Mouse (Mus musculus): ENCODE measurements around the gene Lzic.

The Lzic gene

DNA sequence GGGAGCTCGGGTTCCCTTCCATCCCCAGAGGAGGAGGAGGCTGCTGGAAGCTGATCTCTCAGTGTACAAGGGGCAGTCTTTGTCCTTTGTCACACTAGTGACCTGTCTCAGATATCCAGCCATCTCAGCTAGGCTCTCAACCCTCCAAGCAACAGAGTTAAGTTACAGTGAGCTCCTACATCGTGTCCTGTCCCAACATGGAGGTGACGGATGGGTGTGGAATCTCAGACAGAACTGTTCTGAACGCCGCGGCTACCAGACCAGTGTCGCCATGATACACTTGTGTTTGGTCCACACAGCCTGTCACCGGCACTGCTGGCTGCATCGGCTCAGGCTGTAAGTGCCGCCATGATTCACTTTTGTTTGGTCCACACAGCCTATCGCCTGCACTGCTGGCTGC lies 8.0 kb upstream of the Lzic start, which contains the start of gene Tmem274:
TSS of gene Tmem274 (plus strand) at position 301 of the 400 bp plus-strand sequence.
- no peak for DNase-seq (ENCODE audit: low read depth in 2 of 2, low spot score in 2 of 2)

- no peak for DNase-seq (ENCODE audit: low read depth in 2 of 2, low spot score in 2 of 2)
Measured at GRCm38 (mm10) chr4:149484566-149484965, 463 bp upstream of the Lzic start.

- DNase-seq (ENCODE audit: low read depth in 2 of 2, low spot score in 2 of 2) = peak in 1 of 2 experiments; percentile 30
Measured at GRCm38 (mm10) chr4:149485825-149486206, 787 bp downstream of the Lzic start.

- no peak for DNase-seq (ENCODE audit: low read depth in 2 of 2, low spot score in 2 of 2)
Measured at GRCm38 (mm10) chr4:149487729-149488128, 2.7 kb downstream of the Lzic start.

DNA sequence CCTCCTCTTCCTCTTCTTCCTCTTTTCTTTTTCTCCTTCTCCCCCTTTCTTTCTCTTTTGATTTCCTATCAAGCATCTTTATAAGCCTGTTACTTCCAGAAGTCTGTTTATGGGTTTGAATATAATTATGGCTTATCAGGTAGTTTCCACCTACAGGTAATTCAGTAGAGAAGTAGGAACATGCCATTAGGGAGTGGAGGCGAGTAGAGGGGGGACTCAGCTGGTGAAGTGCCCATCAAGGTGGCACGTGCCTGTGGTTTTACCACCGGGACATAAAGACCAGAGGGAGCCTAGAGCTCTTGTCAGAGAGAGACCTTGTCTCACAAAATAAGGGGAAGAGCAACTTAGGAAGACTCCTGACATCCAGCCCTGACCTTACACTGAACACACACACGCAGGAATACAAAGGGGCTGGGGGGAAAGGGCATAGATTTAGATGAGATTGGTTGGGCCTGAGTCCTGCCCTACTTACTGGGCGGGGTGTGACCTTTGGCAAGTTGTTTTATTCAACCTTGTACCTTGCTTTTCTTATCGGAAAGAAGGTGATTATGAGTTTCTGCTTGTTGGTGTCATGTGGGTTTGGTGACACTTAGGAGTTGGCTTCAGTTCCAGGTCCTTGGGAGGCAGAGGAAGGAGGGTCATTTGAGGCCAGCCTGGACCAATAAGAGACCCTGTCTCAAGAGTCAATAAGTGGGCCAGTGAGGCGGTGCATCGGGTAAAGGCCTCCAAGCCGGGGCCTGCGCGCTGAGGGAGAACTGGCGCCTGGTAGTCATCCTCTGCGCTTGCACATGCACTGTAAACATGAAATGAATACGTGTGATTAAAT lies 4.6 kb downstream of the Lzic start:
- no peak for DNase-seq (ENCODE audit: low read depth in 2 of 2, low spot score in 2 of 2)

GRCm38 (mm10) chr4:149491151-149491550 lies 6.1 kb downstream of the Lzic start:
- no peak for DNase-seq (ENCODE audit: low read depth in 2 of 2, low spot score in 2 of 2)

DNA sequence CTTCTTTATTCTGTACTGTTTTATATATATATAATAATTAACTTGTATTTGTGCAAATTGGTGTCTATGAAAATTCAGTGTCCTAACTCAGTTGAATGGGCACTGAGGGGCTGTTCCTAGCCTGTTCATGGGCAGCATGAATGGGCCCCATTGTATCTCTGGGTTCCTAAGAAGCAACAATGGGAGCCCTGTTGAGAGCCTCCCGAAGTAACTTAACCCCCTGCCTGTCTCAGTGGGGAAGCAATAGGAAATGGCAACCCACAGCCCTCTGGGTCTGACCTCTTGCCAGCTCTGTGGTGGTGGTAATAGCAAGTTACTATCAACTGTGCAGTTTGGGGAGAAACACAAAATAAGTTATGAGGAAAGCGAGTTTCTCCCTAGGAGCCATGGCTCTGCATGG lies 11.6 kb downstream of the Lzic start:
- DNase-seq (ENCODE audit: low read depth in 2 of 2, low spot score in 2 of 2) = no peak

DNA sequence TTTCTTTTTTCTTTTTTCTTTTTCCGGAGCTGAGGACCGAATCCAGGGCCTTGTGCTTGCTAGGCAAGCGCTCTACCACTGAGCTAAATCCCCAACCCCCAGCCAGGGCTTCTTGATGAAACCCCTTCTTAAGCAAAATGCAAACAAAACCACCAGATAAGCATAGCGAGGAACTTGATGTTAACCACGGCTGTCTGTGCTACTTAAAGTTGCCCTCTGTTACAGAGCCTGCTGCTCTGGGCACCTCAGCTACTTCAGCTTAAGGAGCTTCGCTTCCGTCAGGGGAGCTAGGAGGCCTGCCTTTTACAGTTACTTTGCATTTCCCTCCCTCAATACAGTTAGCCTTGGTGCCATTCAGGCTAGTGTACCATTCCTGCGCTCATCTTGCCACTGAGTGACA lies 13.9 kb downstream of the Lzic start:
- no peak for DNase-seq (ENCODE audit: low read depth in 2 of 2, low spot score in 2 of 2)

DNA sequence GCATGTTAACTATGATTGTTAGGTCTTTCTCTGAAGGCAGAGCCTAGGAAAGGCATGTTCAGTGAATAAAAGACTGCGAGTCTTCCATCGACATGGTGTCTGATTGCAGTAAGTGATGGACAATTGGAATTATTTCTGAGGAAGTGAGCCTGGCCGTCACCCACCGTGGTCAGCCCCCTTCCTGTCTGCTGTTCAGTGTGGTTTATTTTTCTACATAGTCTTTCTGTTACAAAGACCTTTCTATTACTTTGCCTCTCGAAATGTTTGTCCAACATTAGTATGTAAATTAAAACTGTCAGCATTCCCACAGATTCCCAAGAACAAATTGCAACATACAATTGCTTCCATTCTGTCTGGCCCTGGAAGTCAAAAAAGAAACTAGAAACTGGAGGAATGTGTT lies 14.8 kb downstream of the Lzic start:
- no peak for DNase-seq (ENCODE audit: low read depth in 2 of 2, low spot score in 2 of 2)

GRCm38 (mm10) chr4:149504363-149504762 lies 19.3 kb downstream of the Lzic start:
- no peak for DNase-seq (ENCODE audit: low read depth in 2 of 2, low spot score in 2 of 2)

GRCm38 (mm10) chr4:149504858-149505257 lies 19.8 kb downstream of the Lzic start:
- DNase-seq (ENCODE audit: low read depth in 2 of 2, low spot score in 2 of 2) = no peak

DNA sequence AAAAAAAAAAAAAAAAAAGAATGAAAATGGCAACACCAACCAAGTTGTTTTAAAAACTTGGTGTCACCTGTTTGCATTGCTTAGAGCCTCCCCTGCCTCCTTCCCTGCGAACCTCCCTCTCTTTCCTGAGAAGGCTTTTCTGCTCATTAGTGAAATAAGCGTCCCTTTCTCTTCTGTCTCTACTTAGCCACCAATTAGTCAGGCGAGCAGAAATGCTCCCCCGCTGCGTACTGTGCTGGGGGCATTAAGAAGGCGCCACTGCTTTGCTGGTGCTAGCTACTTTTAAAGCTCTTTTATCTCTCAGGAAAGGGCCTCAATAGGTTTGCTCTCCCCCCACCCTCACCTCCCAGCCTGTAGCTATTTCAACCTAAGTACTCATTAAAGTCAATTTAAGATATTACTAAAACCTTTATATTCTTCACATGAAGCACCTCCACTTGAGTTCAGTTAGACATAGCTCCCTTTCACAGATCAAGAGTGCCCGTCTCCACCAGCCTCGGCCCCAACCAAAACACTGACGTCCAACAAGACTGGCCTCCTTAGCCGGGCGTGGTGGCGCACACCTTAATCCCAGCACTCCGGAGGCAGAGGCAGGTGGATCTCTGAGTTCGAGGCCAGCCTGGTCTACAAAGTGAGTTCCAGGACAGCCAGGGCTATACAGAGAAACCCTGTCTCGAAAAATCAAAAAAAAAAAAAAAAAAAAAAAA lies 20.4 kb downstream of the Lzic start:
- no peak for DNase-seq (ENCODE audit: low read depth in 2 of 2, low spot score in 2 of 2)

GRCm38 (mm10) chr4:149506904-149507303 lies 21.9 kb downstream of the Lzic start:
- DNase-seq (ENCODE audit: low read depth in 2 of 2, low spot score in 2 of 2) = no peak

DNA sequence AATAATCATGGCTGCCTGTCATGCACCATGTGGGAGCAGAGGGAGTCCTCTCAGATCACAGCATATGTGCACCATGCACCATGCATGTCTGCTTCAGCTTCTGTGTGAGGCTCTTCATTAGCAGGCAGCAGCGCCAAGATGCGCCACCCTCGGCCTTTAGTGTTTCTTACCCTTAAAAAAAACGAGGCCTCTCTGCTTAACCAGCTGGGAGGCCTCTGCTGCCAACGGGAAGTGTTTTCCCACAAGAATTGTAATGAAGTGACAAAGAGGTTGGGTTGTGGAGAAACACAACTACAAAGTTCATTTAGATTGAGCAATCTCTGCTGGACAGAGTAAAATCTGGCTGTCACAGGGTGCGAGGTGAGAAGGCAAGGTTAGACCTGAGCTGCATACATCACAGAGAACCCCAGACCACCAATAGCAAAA lies 26.2 kb downstream of the Lzic start:
- DNase-seq (ENCODE audit: low read depth in 2 of 2, low spot score in 2 of 2) = no peak

- DNase-seq (ENCODE audit: low read depth in 2 of 2, low spot score in 2 of 2) = no peak
Measured at GRCm38 (mm10) chr4:149512072-149512471, 27.0 kb downstream of the Lzic start.

GRCm38 (mm10) chr4:149515706-149516105 lies 30.7 kb downstream of the Lzic start:
- peak in 1 of 2 experiments; percentile 23 for DNase-seq (ENCODE audit: low read depth in 2 of 2, low spot score in 2 of 2)

GRCm38 (mm10) chr4:149517868-149518340 lies 32.9 kb downstream of the Lzic start, which contains the start of gene Ctnnbip1:
TSS of gene Ctnnbip1 (plus strand) at chr4:149518236.
- peak; percentile 85 to 90 for DNase-seq (ENCODE audit: low read depth in 2 of 2, low spot score in 2 of 2)

- DNase-seq (ENCODE audit: low read depth in 2 of 2, low spot score in 2 of 2) = no peak
Measured at GRCm38 (mm10) chr4:149518351-149519220, 33.6 kb downstream of the Lzic start.

DNA sequence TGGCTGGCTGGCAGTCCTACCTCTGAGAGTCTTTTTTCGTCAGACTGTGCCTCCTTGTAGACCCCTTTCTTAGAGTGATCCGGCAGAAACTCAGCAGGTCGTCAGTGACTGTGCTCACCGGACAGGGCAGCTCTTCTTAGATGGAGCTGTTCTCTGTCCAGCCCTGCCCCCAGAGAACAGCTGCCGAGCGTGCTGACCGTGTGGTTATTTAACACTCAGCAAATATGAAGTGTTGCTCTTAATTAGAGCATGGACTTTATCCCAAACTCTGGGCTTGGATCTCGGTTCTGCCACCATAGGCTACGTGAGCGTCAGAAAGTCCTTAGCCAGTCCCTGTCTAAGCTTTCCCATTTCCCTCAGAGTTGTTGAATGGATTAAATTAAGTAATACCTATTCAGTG lies 36.2 kb downstream of the Lzic start:
- no peak for DNase-seq (ENCODE audit: low read depth in 2 of 2, low spot score in 2 of 2)

GRCm38 (mm10) chr4:149523961-149524360 lies 38.9 kb downstream of the Lzic start:
- no peak for DNase-seq (ENCODE audit: low read depth in 2 of 2, low spot score in 2 of 2)

- no peak for DNase-seq (ENCODE audit: low read depth in 2 of 2, low spot score in 2 of 2)
Measured at GRCm38 (mm10) chr4:149525170-149525569, 40.1 kb downstream of the Lzic start.
